Mouse (Mus musculus): ENCODE results near the gene Eif4b.

The Eif4b gene

GRCm38 (mm10) chr15:102073559-102074069 is at the start of gene Eif4b:
Eif4b (plus strand) TSS chr15:102073773.
- peak; percentile 99 for DNase-seq (ENCODE audit: low read depth, low spot score)

- no peak for DNase-seq (ENCODE audit: low read depth, low spot score)
These were observed 49.7 kb upstream of the Eif4b start for GRCm38 (mm10) chr15:102023888-102024287.

- DNase-seq (ENCODE audit: low read depth, low spot score) = no peak
These were observed 48.3 kb upstream of the Eif4b start for GRCm38 (mm10) chr15:102025136-102025872.

- no peak for DNase-seq (ENCODE audit: low read depth, low spot score)
These were observed 47.1 kb upstream of the Eif4b start for GRCm38 (mm10) chr15:102026430-102026829.

GRCm38 (mm10) chr15:102028040-102028439 is 45.5 kb upstream of the Eif4b start, which contains the start of gene Krt18:
Krt18 (plus strand) TSS chr15:102028180.
- no peak for DNase-seq (ENCODE audit: low read depth, low spot score)

- no peak for DNase-seq (ENCODE audit: low read depth, low spot score)
These were observed 39.2 kb upstream of the Eif4b start for GRCm38 (mm10) chr15:102034121-102035053.

- DNase-seq (ENCODE audit: low read depth, low spot score) = no peak
These were observed 33.3 kb upstream of the Eif4b start for GRCm38 (mm10) chr15:102040277-102040676.

GRCm38 (mm10) chr15:102041951-102042350 is 31.6 kb upstream of the Eif4b start:
- DNase-seq (ENCODE audit: low read depth, low spot score) = no peak

GRCm38 (mm10) chr15:102044745-102045144 is 28.8 kb upstream of the Eif4b start:
- DNase-seq (ENCODE audit: low read depth, low spot score) = no peak

- no peak for DNase-seq (ENCODE audit: low read depth, low spot score)
These were observed 27.9 kb upstream of the Eif4b start for GRCm38 (mm10) chr15:102045691-102046090.

GRCm38 (mm10) chr15:102048006-102048405 is 25.6 kb upstream of the Eif4b start:
- no peak for DNase-seq (ENCODE audit: low read depth, low spot score)

- no peak for DNase-seq (ENCODE audit: low read depth, low spot score)
These were observed 23.7 kb upstream of the Eif4b start for GRCm38 (mm10) chr15:102049871-102050270.

GRCm38 (mm10) chr15:102051920-102052683 is 21.5 kb upstream of the Eif4b start:
- no peak for DNase-seq (ENCODE audit: low read depth, low spot score)

GRCm38 (mm10) chr15:102056495-102057174 is 16.9 kb upstream of the Eif4b start:
- no peak for DNase-seq (ENCODE audit: low read depth, low spot score)

- DNase-seq (ENCODE audit: low read depth, low spot score) = peak; percentile 87
These were observed 7.8 kb upstream of the Eif4b start for GRCm38 (mm10) chr15:102065661-102066325.

GRCm38 (mm10) chr15:102070476-102071467 is 2.8 kb upstream of the Eif4b start:
- no peak for DNase-seq (ENCODE audit: low read depth, low spot score)

GRCm38 (mm10) chr15:102072963-102073558 is 512 bp upstream of the Eif4b start:
- DNase-seq (ENCODE audit: low read depth, low spot score) = no peak

GRCm38 (mm10) chr15:102074070-102074731 is 628 bp downstream of the Eif4b start:
- no peak for DNase-seq (ENCODE audit: low read depth, low spot score)
